Mouse (Mus musculus) frontal cortex, postnatal 25 days (tissue): Measurements from ENCODE around the gene Serpinb6a.

Source experiments
- DNase-seq, 2 experiments: peaks; one replicate each; pipeline ENCODE4 v3.0.0; 2022; ENCODE audit warnings: low spot score in 2 of 2

Serpinb6a gene

DNA sequence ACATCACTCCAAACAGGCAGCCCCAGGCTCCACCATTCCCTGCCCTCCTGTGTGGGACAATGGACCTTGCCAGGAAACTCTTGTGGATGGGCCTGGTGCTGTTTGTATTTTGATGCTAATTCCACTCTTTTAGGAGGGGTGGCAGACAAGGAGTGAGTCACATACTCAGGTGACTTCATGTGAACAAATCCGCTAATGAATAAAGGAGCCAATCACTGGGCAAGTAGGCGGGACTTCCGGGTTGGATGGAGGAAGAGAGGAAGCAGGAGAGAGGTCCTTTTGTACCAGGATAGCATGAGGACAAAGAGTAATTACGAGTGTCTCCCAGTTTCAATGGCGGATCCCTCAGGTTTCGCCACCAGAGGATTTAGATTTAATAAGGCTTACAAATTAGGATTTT lies 81.6 kb downstream of the Serpinb6a start:
- no peak for DNase-seq

DNA sequence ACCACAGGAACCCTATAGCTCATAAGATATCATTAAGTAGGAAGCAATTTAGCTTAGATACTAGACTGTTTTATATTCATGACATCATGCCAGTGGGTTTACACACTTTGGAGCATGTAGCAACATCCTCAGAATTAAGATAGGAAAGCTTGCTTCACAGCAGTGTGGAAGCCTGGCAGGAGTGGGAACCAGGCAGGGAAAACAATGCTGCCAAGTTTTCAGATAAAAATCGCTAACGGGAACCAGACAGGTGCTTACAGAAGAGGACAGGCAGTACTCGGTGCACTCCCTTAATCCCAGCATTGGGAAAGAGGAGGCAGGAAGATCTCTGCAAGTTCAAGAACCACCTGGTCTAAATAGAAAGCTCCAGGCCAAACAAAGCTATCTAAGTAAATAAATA lies 95.8 kb downstream of the Serpinb6a start:
- no peak for DNase-seq

DNA sequence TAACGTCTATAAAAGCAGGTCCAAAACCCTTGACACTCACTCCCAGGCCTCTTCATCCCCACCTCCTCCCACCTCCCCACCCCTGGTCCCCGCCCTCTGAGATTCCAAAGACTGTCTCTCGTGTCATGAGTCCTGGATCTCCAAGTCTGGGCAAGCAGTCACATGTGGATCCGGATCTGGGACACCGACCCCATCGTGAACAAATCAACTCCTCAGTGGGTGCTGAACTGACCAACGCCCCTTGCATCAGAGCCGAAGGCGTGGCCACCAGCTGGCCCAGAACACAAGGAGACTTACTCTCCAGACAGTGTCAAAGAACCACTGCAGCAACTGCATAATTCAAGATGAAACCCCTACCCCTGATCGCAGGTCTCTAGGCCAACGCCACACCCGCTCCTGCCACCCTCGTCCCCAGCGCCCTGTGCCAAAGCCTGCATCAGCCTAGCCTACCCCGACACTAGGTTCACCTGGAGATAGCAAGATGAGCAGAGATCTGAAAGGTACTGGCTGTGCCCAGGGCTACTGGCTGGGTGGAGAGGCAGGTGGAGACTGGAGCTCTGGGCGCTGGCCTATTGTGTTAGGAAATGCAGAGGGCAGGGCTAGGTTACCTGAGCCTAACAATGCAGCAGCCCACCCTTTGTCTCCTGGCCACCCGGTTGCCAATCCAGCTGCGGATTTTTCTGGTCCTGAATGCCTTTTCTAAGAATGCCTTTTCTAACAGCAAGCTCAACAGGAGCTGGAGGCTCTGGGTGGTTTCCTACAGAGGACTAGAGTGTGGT lies 97.2 kb downstream of the Serpinb6a start, which contains the start of gene Serpinb6c:
TSS of gene Serpinb6c (minus strand) at position 533 of the 779 bp plus-strand sequence.
- no peak for DNase-seq

DNA sequence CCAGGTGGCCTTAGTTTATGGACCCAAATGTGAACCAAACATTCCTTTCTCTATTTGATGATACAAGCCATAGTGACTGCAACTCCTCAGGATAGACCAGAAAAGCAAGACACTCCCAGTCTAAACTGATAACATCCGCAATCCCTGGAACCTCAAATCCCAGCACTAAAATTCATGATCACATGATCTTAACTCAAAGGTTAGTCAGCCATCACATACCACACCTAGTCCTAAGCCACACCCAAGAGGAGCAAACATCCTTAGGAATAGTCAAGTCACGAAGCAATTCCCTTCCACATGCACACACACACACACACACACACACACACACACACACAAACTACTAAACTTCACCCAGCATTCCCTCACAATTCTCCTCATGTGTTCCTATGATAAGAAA lies 99.3 kb downstream of the Serpinb6a start:
- DNase-seq: no peak

DNA sequence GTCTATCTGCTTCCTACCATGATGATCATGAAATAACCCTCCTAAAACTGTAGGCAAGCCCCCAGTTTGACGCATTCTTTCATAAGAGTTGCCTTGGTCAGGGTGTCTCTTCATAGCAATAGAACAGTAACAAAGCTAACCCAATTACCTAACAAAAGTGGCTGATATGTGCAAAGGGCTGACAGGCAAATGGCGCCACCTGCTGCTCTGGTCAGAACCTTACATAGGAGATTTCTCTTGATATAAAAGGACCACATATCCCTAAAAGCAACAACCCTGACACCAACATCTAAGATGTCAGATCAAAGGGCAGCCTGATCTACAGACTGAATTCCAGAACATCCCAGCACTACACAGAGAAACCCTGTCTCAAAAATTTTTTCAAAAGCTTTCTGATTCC lies 108.4 kb downstream of the Serpinb6a start:
- DNase-seq: no peak
